Mouse (Mus musculus): Measurements from ENCODE around the gene Rassf4. TPM values are rescaled to one million over a fixed set of nuclear protein-coding genes. Genes with fewer than 3 reads are reported as not detected.

The Rassf4 gene
- polyA plus RNA-seq, 1 experiment from 2014 or later: 10.0 TPM

- Histone ChIP-seq H3K9ac (replicated peaks; ENCODE audit: low read depth) (no peak overlapping the region), H3K36me3 (ENCODE audit: insufficient read depth, low read length) (no peaks in the 10 kb centered on the region), H3K4me1 (ENCODE audit: insufficient read depth, low read depth, low read length) (peaks cover 7% of the 10 kb centered on the region; the same call in 1 of the 2 replicates), H3K27me3 (replicated peaks; ENCODE audit: insufficient read depth, low read length) (no peaks in the 10 kb centered on the region), H3K27ac (ENCODE audit: low read length) (no peak overlapping the region), H3K9me3 (ENCODE audit: low read length) (no peaks in the 10 kb centered on the region), H3K4me2 (replicated peaks; ENCODE audit: low read depth, low read length) (no peak overlapping the region), H3K4me3 (ENCODE audit: low read depth, low read length) (no peak overlapping the region)
- TF ChIP-seq CTCF (IDR thresholded peaks at IDR 0.05) (no peak), EP300 (IDR thresholded peaks at IDR 0.05) (no peak)
- WGBS: 35% methylated on average over 11 of the region's 11 CpGs
- peak; percentile 30 for DNase-seq (ENCODE audit: low spot score)
- ATAC-seq: 0 out of 2 replicates have a peak, but pooled peaks have one; percentile 14
Measured at GRCm38 (mm10) chr6:116668682-116669470, 4.9 kb downstream of the Rassf4 start.

- DNase-seq (ENCODE audit: low spot score) (no peak), ATAC-seq (no peak)
- Histone ChIP-seq H3K27ac (ENCODE audit: low read length) (no peak overlapping the region), H3K9me3 (ENCODE audit: low read length) (no peaks in the 10 kb centered on the region), H3K4me2 (replicated peaks; ENCODE audit: low read depth, low read length) (no peak overlapping the region), H3K36me3 (ENCODE audit: insufficient read depth, low read length) (no peaks in the 10 kb centered on the region), H3K9ac (replicated peaks; ENCODE audit: low read depth) (no peak overlapping the region), H3K4me3 (ENCODE audit: low read depth, low read length) (no peak overlapping the region), H3K27me3 (replicated peaks; ENCODE audit: insufficient read depth, low read length) (no peaks in the 10 kb centered on the region), H3K4me1 (ENCODE audit: insufficient read depth, low read depth, low read length) (no peaks in the 10 kb centered on the region)
- TF ChIP-seq EP300 (IDR thresholded peaks at IDR 0.05) (no peak), CTCF (IDR thresholded peaks at IDR 0.05) (no peak)
- 76% methylated on average over 3 of the region's 3 CpGs for WGBS
Measured at GRCm38 (mm10) chr6:116667382-116667781, 6.4 kb downstream of the Rassf4 start.

- DNase-seq (ENCODE audit: low spot score) (no peak), ATAC-seq (no peak)
- 66% methylated on average over 3 of the region's 3 CpGs for WGBS
- H3K27ac ChIP-seq (ENCODE audit: low read length): no peak overlapping the region
- no peak overlapping the region for H3K9ac ChIP-seq (replicated peaks; ENCODE audit: low read depth)
- TF ChIP-seq CTCF (IDR thresholded peaks at IDR 0.05): no peak
- TF ChIP-seq EP300 (IDR thresholded peaks at IDR 0.05): no peak
- H3K36me3 ChIP-seq (ENCODE audit: insufficient read depth, low read length): no peaks in the 10 kb centered on the region
- no peak overlapping the region for H3K4me2 ChIP-seq (replicated peaks; ENCODE audit: low read depth, low read length)
- no peaks in the 10 kb centered on the region for H3K4me1 ChIP-seq (ENCODE audit: insufficient read depth, low read depth, low read length)
- H3K9me3 ChIP-seq (ENCODE audit: low read length): no peaks in the 10 kb centered on the region
- no peaks in the 10 kb centered on the region for H3K27me3 ChIP-seq (replicated peaks; ENCODE audit: insufficient read depth, low read length)
- H3K4me3 ChIP-seq (ENCODE audit: low read depth, low read length): no peak overlapping the region
Measured at GRCm38 (mm10) chr6:116666892-116667291, 6.9 kb downstream of the Rassf4 start.

GRCm38 (mm10) chr6:116666085-116666750, 7.5 kb downstream of the Rassf4 start:
- no peak overlapping the region for H3K27ac ChIP-seq (ENCODE audit: low read length)
- 77% methylated on average over 12 of the region's 12 CpGs for WGBS
- TF ChIP-seq EP300 (IDR thresholded peaks at IDR 0.05) (0 out of 2 replicates have a peak, but pooled peaks have one; percentile 21), CTCF (IDR thresholded peaks at IDR 0.05) (no peak)
- no peak overlapping the region for H3K4me2 ChIP-seq (replicated peaks; ENCODE audit: low read depth, low read length)
- no peaks in the 10 kb centered on the region for H3K4me1 ChIP-seq (ENCODE audit: insufficient read depth, low read depth, low read length)
- H3K9me3 ChIP-seq (ENCODE audit: low read length): no peaks in the 10 kb centered on the region
- DNase-seq (ENCODE audit: low spot score): peak; percentile 50
- no peaks in the 10 kb centered on the region for H3K36me3 ChIP-seq (ENCODE audit: insufficient read depth, low read length)
- H3K4me3 ChIP-seq (ENCODE audit: low read depth, low read length): no peak overlapping the region
- no peaks in the 10 kb centered on the region for H3K27me3 ChIP-seq (replicated peaks; ENCODE audit: insufficient read depth, low read length)
- ATAC-seq: no peak
- no peak overlapping the region for H3K9ac ChIP-seq (replicated peaks; ENCODE audit: low read depth)

GRCm38 (mm10) chr6:116664830-116665229, 8.9 kb downstream of the Rassf4 start:
- DNase-seq (ENCODE audit: low spot score) (no peak), ATAC-seq (no peak)
- no peaks in the 10 kb centered on the region for H3K27me3 ChIP-seq (replicated peaks; ENCODE audit: insufficient read depth, low read length)
- WGBS: 74% methylated on average over 3 of the region's 3 CpGs
- H3K4me2 ChIP-seq (replicated peaks; ENCODE audit: low read depth, low read length): no peak overlapping the region
- H3K9ac ChIP-seq (replicated peaks; ENCODE audit: low read depth): no peak overlapping the region
- TF ChIP-seq CTCF (IDR thresholded peaks at IDR 0.05): no peak
- no peak for TF ChIP-seq EP300 (IDR thresholded peaks at IDR 0.05)
- H3K9me3 ChIP-seq (ENCODE audit: low read length): no peaks in the 10 kb centered on the region
- H3K4me1 ChIP-seq (ENCODE audit: insufficient read depth, low read depth, low read length): no peaks in the 10 kb centered on the region
- H3K36me3 ChIP-seq (ENCODE audit: insufficient read depth, low read length): no peaks in the 10 kb centered on the region
- H3K27ac ChIP-seq (ENCODE audit: low read length): no peak overlapping the region
- H3K4me3 ChIP-seq (ENCODE audit: low read depth, low read length): no peak overlapping the region

GRCm38 (mm10) chr6:116664031-116664430, 9.7 kb downstream of the Rassf4 start:
- H3K27me3 ChIP-seq (replicated peaks; ENCODE audit: insufficient read depth, low read length): no peaks in the 10 kb centered on the region
- DNase-seq (ENCODE audit: low spot score) (peak; percentile 55), ATAC-seq (peak; percentile 67)
- TF ChIP-seq EP300 (IDR thresholded peaks at IDR 0.05): no peak
- no peak for TF ChIP-seq CTCF (IDR thresholded peaks at IDR 0.05)
- no peaks in the 10 kb centered on the region for H3K9me3 ChIP-seq (ENCODE audit: low read length)
- H3K9ac ChIP-seq (replicated peaks; ENCODE audit: low read depth): no peak overlapping the region
- H3K4me2 ChIP-seq (replicated peaks; ENCODE audit: low read depth, low read length): no peak overlapping the region
- no peak overlapping the region for H3K4me3 ChIP-seq (ENCODE audit: low read depth, low read length)
- 72% methylated on average over 6 of the region's 6 CpGs for WGBS
- no peak overlapping the region for H3K27ac ChIP-seq (ENCODE audit: low read length)
- no peaks in the 10 kb centered on the region for H3K4me1 ChIP-seq (ENCODE audit: insufficient read depth, low read depth, low read length)
- no peaks in the 10 kb centered on the region for H3K36me3 ChIP-seq (ENCODE audit: insufficient read depth, low read length)

All from lung, postnatal 0 days (tissue).